Mouse (Mus musculus) testis, adult 2 months (tissue): Measurements from ENCODE around the gene Mfrp.

ENCODE experiments used
- CTCF ChIP-seq: fragments of 200-500 bp; IDR thresholded peaks from 2 replicates; pipeline ENCODE4 v1.5.1; 2012; ENCODE audit warnings: low read depth, mild to moderate bottlenecking, inconsistent platforms, low read length, moderate library complexity; ENCODE audit not compliant: control insufficient read depth, insufficient read depth, insufficient replicate concordance
- POLR2A ChIP-seq: fragments of 200-500 bp; IDR thresholded peaks from 2 replicates; pipeline ENCODE4 v1.6.1; 2012; ENCODE audit warnings: low read depth, mild to moderate bottlenecking, inconsistent platforms, low read length, moderate library complexity; ENCODE audit not compliant: control insufficient read depth

DNA sequence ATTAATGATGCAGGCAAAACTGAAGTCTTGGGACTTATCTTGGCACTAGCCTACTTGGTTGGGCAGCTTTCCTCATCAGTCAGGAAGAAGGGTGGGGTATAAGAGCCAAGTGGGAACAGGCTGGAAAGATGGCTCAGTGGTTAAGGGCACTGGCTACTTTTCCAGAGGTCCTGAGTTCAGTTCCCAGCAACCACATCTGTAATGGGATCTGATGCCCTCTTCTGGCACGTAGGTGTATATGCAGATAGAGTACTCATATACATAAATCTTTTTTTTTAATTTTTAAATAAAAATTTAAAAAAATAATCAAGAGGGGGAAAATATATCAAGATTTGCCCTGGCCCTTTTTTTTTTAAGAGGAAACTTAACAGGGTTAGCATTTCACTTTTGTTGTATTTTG lies 36.4 kb upstream of the Mfrp start:
- TF ChIP-seq POLR2A, result no peak
- no peak for TF ChIP-seq CTCF
